In genomic region chr10:127150471-127150872, GRCm38 (mm10) we compare ENCODE assay signal across 13 mouse cellular contexts. TPM values are rescaled to one million over a fixed set of nuclear protein-coding genes. Genes with fewer than 3 reads are reported as not detected.
DNase-seq lines count a peak whose midpoint lies in the region; ATAC-seq and TF ChIP-seq lines count a peak whose summit lies in the region.
"Had no signal": no experiment of that assay in that cellular context is flagged by ENCODE, and none has a peak within 500 bp of the region (broad histone marks: within the 10 kb centered on the region; RNA-seq: fewer than 3 reads in every experiment).

No protein-coding gene starts in this region.

- H3K9ac ChIP-seq in hindbrain, embryonic 16.5 days (ENCODE audit: low read depth, low read length) = no peak overlapping the region
- H3K9ac ChIP-seq in forebrain, embryonic 15.5 days (replicated peaks) = no peak overlapping the region
- H3K9ac ChIP-seq: hindbrain, embryonic 13.5 days had no signal

- H3K36me3 ChIP-seq in kidney, adult 2 months (ENCODE audit: control insufficient read depth, insufficient read depth, low read length) = no peaks in the 10 kb centered on the region
- no peaks in the 10 kb centered on the region for H3K36me3 ChIP-seq in hindbrain, embryonic 16.5 days (ENCODE audit: control insufficient read depth, insufficient read depth, low read length)
- H3K36me3 ChIP-seq in forebrain, embryonic 15.5 days = no peaks in the 10 kb centered on the region
- H3K36me3 ChIP-seq: heart, embryonic 10.5 days; hindbrain, embryonic 13.5 days; limb, embryonic 10.5 days had no signal

- no peak overlapping the region for H3K4me2 ChIP-seq in hindbrain, embryonic 16.5 days (ENCODE audit: low read length)
- no peak overlapping the region for H3K4me2 ChIP-seq in forebrain, embryonic 15.5 days (replicated peaks)
- H3K4me2 ChIP-seq: hindbrain, embryonic 13.5 days had no signal

- peak; percentile 47 for ATAC-seq in megakaryocyte, adult 5-6 weeks (ENCODE audit: poor library complexity, severe bottlenecking)
- ATAC-seq in hindbrain, embryonic 16.5 days = no peak
- no peak for ATAC-seq in forebrain, embryonic 15.5 days (replicated peaks)

- peak; percentile 48 for DNase-seq in CD4-positive, CD25-positive, alpha-beta regulatory T cell, adult 2 months (ENCODE audit: low read depth, low spot score)
- peak; percentile 52 for DNase-seq in T-cell, adult 2 months (ENCODE audit: low spot score)
- DNase-seq in kidney, adult 2 months = peak; percentile 89
- no peak for DNase-seq in urinary bladder, postnatal 4 days (ENCODE audit: low spot score in 2 of 2)
- DNase-seq: adrenal gland, postnatal 36 days; cerebellum, adult 11 months had no signal

- WGBS in kidney, adult 2 months = 29% methylated on average over 4 of the region's 4 CpGs
- 82% methylated on average over 4 of the region's 4 CpGs for WGBS in hindbrain, embryonic 16.5 days
- 83% methylated on average over 4 of the region's 4 CpGs for WGBS in forebrain, embryonic 15.5 days

- no peak overlapping the region for H3K4me3 ChIP-seq in kidney, adult 2 months (ENCODE audit: insufficient read depth, low read depth, low read length)
- H3K4me3 ChIP-seq in hindbrain, embryonic 16.5 days (ENCODE audit: low read length) = no peak overlapping the region
- no peak overlapping the region for H3K4me3 ChIP-seq in forebrain, embryonic 15.5 days
- H3K4me3 ChIP-seq: erythroblast, embryonic 14.5 days; heart, embryonic 10.5 days; hindbrain, embryonic 13.5 days; limb, embryonic 10.5 days had no signal

- TF ChIP-seq POLR2A in kidney, adult 2 months (IDR thresholded peaks at IDR 0.05; ENCODE audit: low read depth, low read length) = no peak

- no peak for TF ChIP-seq CTCF in kidney, adult 2 months (conservative IDR thresholded peaks at IDR 0.05; ENCODE audit: insufficient read depth, insufficient read length, low read depth, low read length)

- H3K27me3 ChIP-seq in kidney, adult 2 months (replicated peaks; ENCODE audit: control insufficient read depth, insufficient read depth, low read length) = no peaks in the 10 kb centered on the region
- H3K27me3 ChIP-seq in hindbrain, embryonic 16.5 days (replicated peaks; ENCODE audit: control insufficient read depth, insufficient read depth, low read length) = no peaks in the 10 kb centered on the region
- no peaks in the 10 kb centered on the region for H3K27me3 ChIP-seq in forebrain, embryonic 15.5 days
- H3K27me3 ChIP-seq: hindbrain, embryonic 13.5 days had no signal

- H3K9me3 ChIP-seq in hindbrain, embryonic 16.5 days (ENCODE audit: control insufficient read depth, low read length) = no peaks in the 10 kb centered on the region
- H3K9me3 ChIP-seq in forebrain, embryonic 15.5 days = no peaks in the 10 kb centered on the region
- H3K9me3 ChIP-seq: heart, embryonic 10.5 days; hindbrain, embryonic 13.5 days; limb, embryonic 10.5 days had no signal

- H3K27ac ChIP-seq in kidney, adult 2 months (ENCODE audit: insufficient read depth, low read depth, low read length) = peak overlapping the region; percentile 65
- no peak overlapping the region for H3K27ac ChIP-seq in hindbrain, embryonic 16.5 days (ENCODE audit: low read depth, low read length)
- no peak overlapping the region for H3K27ac ChIP-seq in forebrain, embryonic 15.5 days (replicated peaks)
- H3K27ac ChIP-seq: heart, embryonic 10.5 days; hindbrain, embryonic 13.5 days; limb, embryonic 10.5 days had no signal

- H3K4me1 ChIP-seq in kidney, adult 2 months (ENCODE audit: control insufficient read depth, insufficient read depth, low read length) = peaks cover 17% of the 10 kb centered on the region; the same call in 1 of the 2 replicates
- no peaks in the 10 kb centered on the region for H3K4me1 ChIP-seq in hindbrain, embryonic 16.5 days (ENCODE audit: control insufficient read depth, insufficient read depth, low read depth, low read length)
- H3K4me1 ChIP-seq in forebrain, embryonic 15.5 days = no peaks in the 10 kb centered on the region
- H3K4me1 ChIP-seq: heart, embryonic 10.5 days; hindbrain, embryonic 13.5 days; limb, embryonic 10.5 days had no signal

RNA-seq across cellular contexts. Expression of gene B4galnt1, which starts 14.6 kb away (rescaled TPM):
- 15.4 and 27.5 TPM in 2 replicates for polyA plus RNA-seq in kidney, adult 2 months (2012; rRNA removed)
- total RNA-seq in megakaryocyte, adult 5-6 weeks (2015) = 113 TPM in 2 replicates
- total RNA-seq in megakaryocyte, adult 5-6 weeks (2017) = 67.7 and 75.5 TPM in 2 replicates
- 59.0 and 74.1 TPM in 2 replicates for polyA plus RNA-seq in hindbrain, embryonic 16.5 days (2015; fragmentation: Nextera tagmentation; extraction: Ambion mirVana)
- 35.1 and 36.7 TPM in 2 replicates for polyA plus RNA-seq in forebrain, embryonic 15.5 days (2015; fragmentation: Nextera tagmentation; extraction: Ambion mirVana)

RNA-seq across cellular contexts. Expression of gene Os9, which starts 29.5 kb away (rescaled TPM):
- 108 and 114 TPM in 2 replicates for polyA plus RNA-seq in kidney, adult 2 months (2012; rRNA removed)
- 39.9 and 42.3 TPM in 2 replicates for total RNA-seq in megakaryocyte, adult 5-6 weeks (2015)
- 170 and 195 TPM in 2 replicates for total RNA-seq in megakaryocyte, adult 5-6 weeks (2017)
- polyA plus RNA-seq in hindbrain, embryonic 16.5 days (2015; fragmentation: Nextera tagmentation; extraction: Ambion mirVana) = 135 and 138 TPM in 2 replicates
- polyA plus RNA-seq in forebrain, embryonic 15.5 days (2015; fragmentation: Nextera tagmentation; extraction: Ambion mirVana) = 110 and 117 TPM in 2 replicates

RNA-seq across cellular contexts. Expression of gene Slc26a10, which starts 30.0 kb away (rescaled TPM):
- 6.6 and 8.1 TPM in 2 replicates for polyA plus RNA-seq in kidney, adult 2 months (2012; rRNA removed)
- total RNA-seq in megakaryocyte, adult 5-6 weeks (2015) = 0.91 TPM in 1 of 2 replicates, not detected in the other
- 0.22 and 0.53 TPM in 2 replicates for total RNA-seq in megakaryocyte, adult 5-6 weeks (2017)
- polyA plus RNA-seq in hindbrain, embryonic 16.5 days (2015; fragmentation: Nextera tagmentation; extraction: Ambion mirVana) = 1.4 and 1.5 TPM in 2 replicates
- 1.4 and 2.1 TPM in 2 replicates for polyA plus RNA-seq in forebrain, embryonic 15.5 days (2015; fragmentation: Nextera tagmentation; extraction: Ambion mirVana)
- polyA plus RNA-seq: erythroblast, embryonic 14.5 days had no signal

RNA-seq across cellular contexts. Expression of gene Arhgef25, which starts 39.4 kb away (rescaled TPM):
- 9.2 and 11.9 TPM in 2 replicates for polyA plus RNA-seq in kidney, adult 2 months (2012; rRNA removed)
- total RNA-seq in megakaryocyte, adult 5-6 weeks (2015) = 0.16 TPM in 1 of 2 replicates, not detected in the other
- total RNA-seq in megakaryocyte, adult 5-6 weeks (2017) = 0.41 and 1.0 TPM in 2 replicates
- polyA plus RNA-seq in hindbrain, embryonic 16.5 days (2015; fragmentation: Nextera tagmentation; extraction: Ambion mirVana) = 29.0 and 29.1 TPM in 2 replicates
- polyA plus RNA-seq in forebrain, embryonic 15.5 days (2015; fragmentation: Nextera tagmentation; extraction: Ambion mirVana) = 31.4 and 32.3 TPM in 2 replicates

RNA-seq across cellular contexts. Expression of gene Dtx3, which starts 45.1 kb away (rescaled TPM):
- 101 and 132 TPM in 2 replicates for polyA plus RNA-seq in kidney, adult 2 months (2012; rRNA removed)
- 8.2 and 9.2 TPM in 2 replicates for total RNA-seq in megakaryocyte, adult 5-6 weeks (2015)
- total RNA-seq in megakaryocyte, adult 5-6 weeks (2017) = 4.5 and 9.1 TPM in 2 replicates
- polyA plus RNA-seq in hindbrain, embryonic 16.5 days (2015; fragmentation: Nextera tagmentation; extraction: Ambion mirVana) = 213 and 233 TPM in 2 replicates
- polyA plus RNA-seq in forebrain, embryonic 15.5 days (2015; fragmentation: Nextera tagmentation; extraction: Ambion mirVana) = 211 and 222 TPM in 2 replicates

Comparison
In these comparisons a context has a peak if more than half of its experiments do, and no peak if none do; other contexts are left out.
1. DNase-seq: peak in CD4-positive, CD25-positive, alpha-beta regulatory T cell, adult 2 months (single experiment), T-cell, adult 2 months (single experiment) and kidney, adult 2 months (single experiment); none in urinary bladder, postnatal 4 days (0 of 2).